Mouse (Mus musculus): ENCODE measurements at regions not wholly inside any gene's neighbourhood (a gene's known extent, or its start where the extent isn't known, plus 50 kb on each side); places are given as distances from the start of the nearest gene placed in this dataset.

GRCm38 (mm10) chr6:75281506-75282194, 1215.9 kb downstream of the Gm9008 start:
- no peak for DNase-seq (ENCODE audit: inconsistent ontology term)

- DNase-seq (ENCODE audit: inconsistent ontology term): no peak
Measured at GRCm38 (mm10) chr6:75254076-75254414, 1243.5 kb downstream of the Gm9008 start.

GRCm38 (mm10) chr6:75253357-75254075, 1244.1 kb downstream of the Gm9008 start:
- peak; percentile 4 for DNase-seq (ENCODE audit: inconsistent ontology term)

GRCm38 (mm10) chr6:75215515-75215914, 1282.1 kb downstream of the Gm9008 start:
- no peak for DNase-seq (ENCODE audit: inconsistent ontology term)

GRCm38 (mm10) chr6:75212721-75213475, 1284.7 kb downstream of the Gm9008 start:
- DNase-seq (ENCODE audit: inconsistent ontology term): no peak

Data from Muller cell, postnatal 12 days (primary cell).